Mouse (Mus musculus): ENCODE data around the gene Olfr371. TPM values are rescaled to one million over a fixed set of nuclear protein-coding genes. Genes with fewer than 3 reads are reported as not detected.

The Olfr371 gene
- not detected for polyA plus RNA-seq (2014; fragmentation: Illumina TruSeq; extraction: RNeasy Lipid Tissue Mini Kit (QIAGEN cat#74804); ENCODE audit: low read depth, low replicate concordance)

DNA sequence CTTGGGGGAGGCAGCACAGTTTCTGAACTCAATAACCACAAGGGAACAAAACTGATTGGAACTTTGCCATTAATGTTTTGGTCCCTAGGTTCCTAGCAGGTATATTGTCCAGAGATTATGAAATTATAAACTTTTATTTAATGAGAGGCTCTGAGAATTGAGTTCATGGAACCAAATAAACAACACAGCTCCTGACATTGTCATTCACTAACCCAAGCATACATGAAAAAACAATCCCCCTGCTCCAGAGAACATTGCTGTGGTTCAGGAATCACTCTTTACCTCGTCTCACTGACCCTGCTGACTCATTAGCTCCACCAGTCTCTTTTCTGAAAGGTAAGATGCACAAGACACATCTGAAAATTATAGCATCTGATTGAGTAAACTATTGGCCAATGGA is at the start of gene Olfr371:
TSS of gene Olfr371 (plus strand) at position 301 of the 400 bp plus-strand sequence.

Other genes with a start within 250 kb of the Olfr371 start
- not detected for gene Junb, start 247.3 kb upstream of the Olfr371 start, polyA plus RNA-seq (2014; fragmentation: Illumina TruSeq; extraction: RNeasy Lipid Tissue Mini Kit (QIAGEN cat#74804); ENCODE audit: low read depth, low replicate concordance)
- gene Hook2, start 235.4 kb upstream of the Olfr371 start, polyA plus RNA-seq (2014; fragmentation: Illumina TruSeq; extraction: RNeasy Lipid Tissue Mini Kit (QIAGEN cat#74804); ENCODE audit: low read depth, low replicate concordance) = 16.4 TPM
- gene Best2, start 211.5 kb upstream of the Olfr371 start, polyA plus RNA-seq (2014; fragmentation: Illumina TruSeq; extraction: RNeasy Lipid Tissue Mini Kit (QIAGEN cat#74804); ENCODE audit: low read depth, low replicate concordance) = not detected
- 16.8 TPM for gene Asna1, start 200.7 kb upstream of the Olfr371 start, polyA plus RNA-seq (2014; fragmentation: Illumina TruSeq; extraction: RNeasy Lipid Tissue Mini Kit (QIAGEN cat#74804); ENCODE audit: low read depth, low replicate concordance)
- gene Trir, start 199.2 kb upstream of the Olfr371 start, polyA plus RNA-seq (2014; fragmentation: Illumina TruSeq; extraction: RNeasy Lipid Tissue Mini Kit (QIAGEN cat#74804); ENCODE audit: low read depth, low replicate concordance) = 15.0 TPM
- 4.2 TPM for gene Tnpo2, start 189.1 kb upstream of the Olfr371 start, polyA plus RNA-seq (2014; fragmentation: Illumina TruSeq; extraction: RNeasy Lipid Tissue Mini Kit (QIAGEN cat#74804); ENCODE audit: low read depth, low replicate concordance)
- gene Fbxw9, start 165.9 kb upstream of the Olfr371 start, polyA plus RNA-seq (2014; fragmentation: Illumina TruSeq; extraction: RNeasy Lipid Tissue Mini Kit (QIAGEN cat#74804); ENCODE audit: low read depth, low replicate concordance) = 0.89 TPM
- gene Gm5741, start 158.0 kb upstream of the Olfr371 start, polyA plus RNA-seq (2014; fragmentation: Illumina TruSeq; extraction: RNeasy Lipid Tissue Mini Kit (QIAGEN cat#74804); ENCODE audit: low read depth, low replicate concordance) = not detected
- gene Dhps, start 154.2 kb upstream of the Olfr371 start, polyA plus RNA-seq (2014; fragmentation: Illumina TruSeq; extraction: RNeasy Lipid Tissue Mini Kit (QIAGEN cat#74804); ENCODE audit: low read depth, low replicate concordance) = 9.5 TPM
- 6.1 TPM for gene Wdr83os, start 145.2 kb upstream of the Olfr371 start, polyA plus RNA-seq (2014; fragmentation: Illumina TruSeq; extraction: RNeasy Lipid Tissue Mini Kit (QIAGEN cat#74804); ENCODE audit: low read depth, low replicate concordance)
- 2.3 TPM for gene Wdr83, start 144.7 kb upstream of the Olfr371 start, polyA plus RNA-seq (2014; fragmentation: Illumina TruSeq; extraction: RNeasy Lipid Tissue Mini Kit (QIAGEN cat#74804); ENCODE audit: low read depth, low replicate concordance)
- 7.5 TPM for gene Man2b1, start 142.7 kb upstream of the Olfr371 start, polyA plus RNA-seq (2014; fragmentation: Illumina TruSeq; extraction: RNeasy Lipid Tissue Mini Kit (QIAGEN cat#74804); ENCODE audit: low read depth, low replicate concordance)
- 5.5 TPM for gene Zfp791, start 102.9 kb upstream of the Olfr371 start, polyA plus RNA-seq (2014; fragmentation: Illumina TruSeq; extraction: RNeasy Lipid Tissue Mini Kit (QIAGEN cat#74804); ENCODE audit: low read depth, low replicate concordance)
- gene Cks1brt, start 74.1 kb upstream of the Olfr371 start, polyA plus RNA-seq (2014; fragmentation: Illumina TruSeq; extraction: RNeasy Lipid Tissue Mini Kit (QIAGEN cat#74804); ENCODE audit: low read depth, low replicate concordance) = not detected
- gene Orc6, start 73.6 kb downstream of the Olfr371 start, polyA plus RNA-seq (2014; fragmentation: Illumina TruSeq; extraction: RNeasy Lipid Tissue Mini Kit (QIAGEN cat#74804); ENCODE audit: low read depth, low replicate concordance) = 24.8 TPM
- gene Vps35, start 73.8 kb downstream of the Olfr371 start, polyA plus RNA-seq (2014; fragmentation: Illumina TruSeq; extraction: RNeasy Lipid Tissue Mini Kit (QIAGEN cat#74804); ENCODE audit: low read depth, low replicate concordance) = 485 TPM
- 0.93 TPM for gene Mylk3, start 160.4 kb downstream of the Olfr371 start, polyA plus RNA-seq (2014; fragmentation: Illumina TruSeq; extraction: RNeasy Lipid Tissue Mini Kit (QIAGEN cat#74804); ENCODE audit: low read depth, low replicate concordance)
- gene 4921524J17Rik, start 206.8 kb downstream of the Olfr371 start, polyA plus RNA-seq (2014; fragmentation: Illumina TruSeq; extraction: RNeasy Lipid Tissue Mini Kit (QIAGEN cat#74804); ENCODE audit: low read depth, low replicate concordance) = 35.7 TPM